Mouse (Mus musculus) activated CD4-positive, CD25-positive, alpha-beta regulatory T cell, adult 4 months (primary cell): ENCODE measurements around the gene Kcnq4. TPM values are rescaled to one million over a fixed set of nuclear protein-coding genes. Genes with fewer than 3 reads are reported as not detected.

Source experiments
- ATAC-seq: one replicate; pipeline ENCODE4 v1.8.0; 2017
- polyA plus RNA-seq, 2 experiments: library from polyadenylated mRNA; unstranded; fragments of 100-300 nt; shearing (Covaris generic); gene quantifications; one replicate each; pipeline ENCODE4 v1.2.1; 2017

Kcnq4 gene
- polyA plus RNA-seq, 2 experiments from 2014 or later = not detected

- ATAC-seq = no peak
Observed at GRCm38 (mm10) chr4:120721574-120721973, 26.8 kb downstream of the Kcnq4 start.

GRCm38 (mm10) chr4:120719152-120719551 is 29.3 kb downstream of the Kcnq4 start:
- ATAC-seq = no peak

- ATAC-seq = no peak
Observed at GRCm38 (mm10) chr4:120717591-120717990, 30.8 kb downstream of the Kcnq4 start.

- ATAC-seq = peak; percentile 70
Observed at GRCm38 (mm10) chr4:120716765-120717164, 31.6 kb downstream of the Kcnq4 start.

GRCm38 (mm10) chr4:120716141-120716571 is 32.3 kb downstream of the Kcnq4 start:
- ATAC-seq = peak; percentile 67

- no peak for ATAC-seq
Observed at GRCm38 (mm10) chr4:120713856-120714497, 34.4 kb downstream of the Kcnq4 start.

- ATAC-seq = no peak
Observed at GRCm38 (mm10) chr4:120713021-120713420, 35.4 kb downstream of the Kcnq4 start.

- no peak for ATAC-seq
Observed at GRCm38 (mm10) chr4:120712236-120712635, 36.2 kb downstream of the Kcnq4 start.

GRCm38 (mm10) chr4:120702511-120702910 is 45.9 kb downstream of the Kcnq4 start:
- no peak for ATAC-seq

- ATAC-seq = no peak
Observed at GRCm38 (mm10) chr4:120702056-120702455, 46.4 kb downstream of the Kcnq4 start.

- no peak for ATAC-seq
Observed at GRCm38 (mm10) chr4:120701180-120701579, 47.2 kb downstream of the Kcnq4 start.

- ATAC-seq = no peak
Observed at GRCm38 (mm10) chr4:120697799-120698484, 50.5 kb downstream of the Kcnq4 start.

GRCm38 (mm10) chr4:120697353-120697752 is 51.1 kb downstream of the Kcnq4 start:
- ATAC-seq = no peak

GRCm38 (mm10) chr4:120692717-120693116 is 55.7 kb downstream of the Kcnq4 start:
- ATAC-seq = no peak

- no peak for ATAC-seq
Observed at GRCm38 (mm10) chr4:120689317-120689716, 59.1 kb downstream of the Kcnq4 start.

GRCm38 (mm10) chr4:120687282-120687681 is 61.1 kb downstream of the Kcnq4 start:
- ATAC-seq = no peak

GRCm38 (mm10) chr4:120683278-120683997 is 65.0 kb downstream of the Kcnq4 start:
- ATAC-seq = no peak

GRCm38 (mm10) chr4:120682168-120682567 is 66.2 kb downstream of the Kcnq4 start:
- peak; percentile 49 for ATAC-seq

- ATAC-seq = peak; percentile 68
Observed at GRCm38 (mm10) chr4:120680953-120681352, 67.5 kb downstream of the Kcnq4 start.

GRCm38 (mm10) chr4:120675640-120676039 is 72.8 kb downstream of the Kcnq4 start:
- ATAC-seq = no peak

- ATAC-seq = no peak
Observed at GRCm38 (mm10) chr4:120674775-120675451, 73.5 kb downstream of the Kcnq4 start.

- ATAC-seq = no peak
Observed at GRCm38 (mm10) chr4:120673606-120674005, 74.8 kb downstream of the Kcnq4 start.

- ATAC-seq = no peak
Observed at GRCm38 (mm10) chr4:120671046-120671445, 77.4 kb downstream of the Kcnq4 start.
